Mouse (Mus musculus) spleen, adult 2 months (tissue): ENCODE measurements around the gene Apoh.

Experiments used
- CTCF ChIP-seq: fragments of 200-500 bp; IDR thresholded peaks from 2 replicates; pipeline ENCODE4 v1.5.1; 2011; ENCODE audit warnings: mild to moderate bottlenecking, inconsistent platforms; ENCODE audit not compliant: insufficient read depth, insufficient read length, insufficient replicate concordance; ENCODE audit errors: extremely low read depth
- POLR2A ChIP-seq: fragments of 200-500 bp; IDR thresholded peaks from 2 replicates; pipeline ENCODE4 v1.6.1; 2011; ENCODE audit warnings: low read depth, low read length, inconsistent platforms

DNA sequence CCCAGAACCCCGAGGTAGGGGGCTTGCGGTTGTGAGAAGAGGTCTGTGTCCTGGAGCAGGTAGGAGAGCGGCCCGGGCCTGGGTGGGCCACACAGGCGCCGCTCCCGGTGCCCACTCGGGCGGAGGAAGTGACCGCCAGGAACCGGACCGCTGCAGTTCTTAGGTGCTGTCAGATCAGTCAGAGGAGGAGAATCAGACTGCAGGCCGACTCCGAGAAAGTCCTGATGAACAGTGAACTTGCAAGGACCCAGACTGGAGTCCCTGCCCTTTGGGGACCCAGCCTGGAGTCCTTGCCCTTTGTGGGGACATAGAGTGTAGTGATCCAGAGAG, 82.4 kb downstream of the Apoh start:
- TF ChIP-seq CTCF (no peak), POLR2A (no peak)
